Mouse (Mus musculus) embryonic facial prominence, embryonic 11.5 days (tissue): ENCODE results near the gene F11r. TPM values are rescaled to one million over a fixed set of nuclear protein-coding genes. Genes with fewer than 3 reads are reported as not detected.
"Not testable (repeated sequence)": the region's sequence is repeated elsewhere in the genome, so short reads cannot be mapped to it uniquely, and the experiment has no call there.

Source experiments
- ATAC-seq: fragments of 200-750 bp; cut with Nextera tagmentation; replicated peaks from 2 replicates; pipeline ENCODE4 v1.8.0; 2017; ENCODE audit warnings: low read depth; ENCODE audit not compliant: insufficient number of reproducible peaks, low FRiP score, low TSS enrichment
- DNase-seq: peaks from one replicate; pipeline ENCODE4 v3.0.0-alpha.2; 2015; ENCODE audit warnings: low spot score
- H3K27ac ChIP-seq: fragments of 300-500 bp; sonication (generic); replicated peaks from 2 replicates; pipeline ENCODE4 v1.5.1; 2014; ENCODE audit warnings: mild to moderate bottlenecking, low read depth, low read length, control low read depth
- H3K27me3 ChIP-seq: fragments of 300-500 bp; sonication (generic); 2 replicates; pipeline ENCODE4 v1.6.1; 2014; ENCODE audit warnings: mild to moderate bottlenecking, low read length, moderate library complexity, mixed read lengths; ENCODE audit not compliant: control insufficient read depth, insufficient read depth
- H3K36me3 ChIP-seq: fragments of 300-500 bp; sonication (generic); replicated peaks from 2 replicates; pipeline ENCODE4 v1.6.1; 2014; ENCODE audit warnings: low read depth, mild to moderate bottlenecking, low read length, moderate library complexity, mixed read lengths; ENCODE audit not compliant: control insufficient read depth, insufficient read depth
- H3K4me1 ChIP-seq: fragments of 300-500 bp; sonication (generic); 2 replicates; pipeline ENCODE4 v1.6.1; 2014; ENCODE audit warnings: low read length, mixed read lengths; ENCODE audit not compliant: control insufficient read depth, insufficient read depth
- H3K4me2 ChIP-seq: fragments of 300-500 bp; sonication (generic); 2 replicates; pipeline ENCODE4 v1.6.1; 2014; ENCODE audit warnings: low read depth, mild to moderate bottlenecking, control low read depth, low read length, moderate library complexity
- H3K4me3 ChIP-seq: fragments of 300-500 bp; sonication (generic); 2 replicates; pipeline ENCODE4 v1.5.1; 2014; ENCODE audit warnings: low read depth, low read length, control low read depth
- H3K9ac ChIP-seq: fragments of 300-500 bp; sonication (generic); replicated peaks from 2 replicates; pipeline ENCODE4 v1.6.1; 2014; ENCODE audit warnings: mild to moderate bottlenecking, control low read depth, low read length
- H3K9me3 ChIP-seq: fragments of 300-500 bp; sonication (generic); replicated peaks from 2 replicates; pipeline ENCODE4 v1.6.1; 2016; ENCODE audit warnings: mild to moderate bottlenecking, low read length, inconsistent platforms, mixed read lengths; ENCODE audit not compliant: control insufficient read depth
- WGBS: fragments of 180-500 bp; shearing (Covaris S2); extraction: QIAGEN DNeasy Blood & Tissue Kit; methylation state at CpG from one replicate; pipeline ENCODE4 v1.1.7; 2014; 5-methylcytosine and 5-hydroxymethylcytosine counted together
- polyA plus RNA-seq: library from polyadenylated mRNA; unstranded; fragments of >200 nt; fragmentation: Nextera tagmentation; extraction: Ambion mirVana; gene quantifications from 2 replicates; pipeline ENCODE4 v1.2.1, GENCODE M21; 2014

Gene F11r
- polyA plus RNA-seq, 1 experiment from 2014 or later = 21.1 TPM

DNA sequence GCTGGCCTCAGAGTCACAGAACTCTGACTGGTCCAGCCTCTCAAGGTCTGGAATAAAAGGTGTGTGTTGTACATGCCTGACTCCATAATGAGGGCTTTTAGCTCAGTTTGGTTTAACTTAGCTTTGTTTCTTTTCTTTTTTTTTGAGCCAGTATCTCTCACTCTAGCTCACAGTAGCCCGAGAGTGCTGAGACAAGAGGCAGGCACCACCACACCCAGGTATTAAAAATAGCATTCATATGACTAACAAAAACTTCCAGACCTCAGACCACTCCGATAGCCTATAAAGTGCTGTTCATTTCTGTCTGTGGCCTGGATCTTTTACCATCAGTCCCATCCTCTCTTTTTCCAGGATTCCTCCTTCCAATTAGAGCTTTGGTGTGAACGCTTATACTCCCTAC lies 32.3 kb downstream of the F11r start:
- no peaks in the 10 kb centered on the region for H3K9me3 ChIP-seq
- 83% methylated on average over 3 of the region's 3 CpGs for WGBS
- no peaks in the 10 kb centered on the region for H3K27me3 ChIP-seq
- H3K36me3 ChIP-seq = no peaks in the 10 kb centered on the region
- H3K4me3 ChIP-seq = no peak overlapping the region
- DNase-seq (no peak), ATAC-seq (no peak)
- H3K4me2 ChIP-seq = no peak overlapping the region
- H3K9ac ChIP-seq = no peak overlapping the region
- H3K4me1 ChIP-seq = no peaks in the 10 kb centered on the region
- H3K27ac ChIP-seq = no peak overlapping the region

DNA sequence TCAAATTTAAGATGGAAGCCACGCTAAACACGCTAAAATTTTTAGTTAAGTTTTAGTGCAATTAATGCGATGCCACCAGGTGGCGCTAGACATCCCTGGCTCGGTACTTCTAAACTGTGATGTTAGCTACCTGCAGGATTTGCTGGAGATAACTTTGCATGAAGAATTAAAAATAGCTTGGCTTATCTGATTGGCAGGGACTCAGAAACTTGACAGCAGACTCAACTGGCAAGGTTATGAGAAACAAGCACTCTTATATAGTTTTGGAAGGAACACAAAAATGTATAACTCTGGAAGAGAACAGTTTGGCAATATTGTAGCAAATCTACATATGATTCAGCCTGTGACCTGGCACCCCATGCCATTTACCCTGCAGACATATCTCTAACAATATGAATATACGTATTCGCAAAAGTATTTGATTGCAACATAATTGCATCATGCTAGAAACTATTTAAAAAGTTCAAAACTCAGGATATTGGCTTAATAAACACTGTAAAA lies 33.1 kb downstream of the F11r start:
- H3K9me3 ChIP-seq = no peaks in the 10 kb centered on the region
- 30% methylated on average over 7 of the region's 7 CpGs for WGBS
- no peaks in the 10 kb centered on the region for H3K27me3 ChIP-seq
- H3K27ac ChIP-seq = no peak overlapping the region
- DNase-seq (peak; percentile 81), ATAC-seq (no peak)
- no peak overlapping the region for H3K4me3 ChIP-seq
- H3K4me1 ChIP-seq = no peaks in the 10 kb centered on the region
- H3K36me3 ChIP-seq = no peaks in the 10 kb centered on the region
- H3K9ac ChIP-seq = no peak overlapping the region
- no peak overlapping the region for H3K4me2 ChIP-seq

DNA sequence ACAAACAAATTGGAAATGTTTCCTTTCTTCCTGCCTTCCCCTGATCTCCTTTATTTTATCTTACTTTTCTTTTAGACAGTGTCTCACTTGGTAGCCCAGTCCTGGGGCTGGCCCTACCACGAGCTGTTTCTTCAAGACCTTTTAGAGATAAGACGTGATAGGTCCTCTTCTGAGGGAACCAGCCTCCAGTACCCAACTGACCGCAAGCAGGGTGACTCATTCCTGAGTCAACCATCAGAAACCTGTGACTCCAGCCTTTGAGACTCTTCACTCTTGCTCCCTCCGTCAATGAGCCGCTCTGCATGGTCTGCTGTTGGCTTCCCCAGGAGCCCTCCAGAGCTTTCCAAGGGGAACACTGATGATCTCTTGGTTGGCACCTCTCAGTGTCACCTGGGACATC lies 33.6 kb downstream of the F11r start:
- H3K27me3 ChIP-seq = no peaks in the 10 kb centered on the region
- H3K9ac ChIP-seq = no peak overlapping the region
- no peak overlapping the region for H3K4me3 ChIP-seq
- no peaks in the 10 kb centered on the region for H3K9me3 ChIP-seq
- ATAC-seq (no peak), DNase-seq (no peak)
- no peak overlapping the region for H3K4me2 ChIP-seq
- no peak overlapping the region for H3K27ac ChIP-seq
- H3K36me3 ChIP-seq = no peaks in the 10 kb centered on the region
- no peaks in the 10 kb centered on the region for H3K4me1 ChIP-seq
- WGBS = 90% methylated on average over 5 of the region's 5 CpGs

DNA sequence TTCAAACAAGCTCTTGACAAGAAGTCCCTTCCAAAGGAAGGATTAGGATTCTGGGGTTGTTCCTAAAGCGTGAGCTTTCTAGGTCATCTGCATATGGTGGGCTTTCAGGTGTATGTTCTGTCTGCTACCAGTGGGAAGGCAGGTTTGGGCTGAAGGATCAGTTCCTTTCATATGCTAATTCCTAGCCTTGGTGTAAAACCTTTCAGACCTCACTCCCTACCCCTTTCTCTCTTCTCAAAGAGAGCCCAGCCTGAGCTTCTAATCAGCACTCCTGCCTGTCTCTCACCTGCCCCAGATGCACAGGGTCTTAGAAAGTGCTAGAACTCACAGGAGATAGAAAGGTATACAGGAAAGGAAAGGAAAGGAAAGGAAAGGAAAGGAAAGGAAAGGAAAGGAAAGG lies 34.1 kb downstream of the F11r start:
- no peak overlapping the region for H3K9ac ChIP-seq
- H3K27ac ChIP-seq = no peak overlapping the region
- H3K4me1 ChIP-seq = no peaks in the 10 kb centered on the region
- H3K9me3 ChIP-seq = no peaks in the 10 kb centered on the region
- no peaks in the 10 kb centered on the region for H3K27me3 ChIP-seq
- 41% methylated on average over 1 of the region's 1 CpGs for WGBS
- DNase-seq (no peak), ATAC-seq (no peak)
- H3K36me3 ChIP-seq = no peaks in the 10 kb centered on the region
- no peak overlapping the region for H3K4me2 ChIP-seq
- H3K4me3 ChIP-seq = no peak overlapping the region

DNA sequence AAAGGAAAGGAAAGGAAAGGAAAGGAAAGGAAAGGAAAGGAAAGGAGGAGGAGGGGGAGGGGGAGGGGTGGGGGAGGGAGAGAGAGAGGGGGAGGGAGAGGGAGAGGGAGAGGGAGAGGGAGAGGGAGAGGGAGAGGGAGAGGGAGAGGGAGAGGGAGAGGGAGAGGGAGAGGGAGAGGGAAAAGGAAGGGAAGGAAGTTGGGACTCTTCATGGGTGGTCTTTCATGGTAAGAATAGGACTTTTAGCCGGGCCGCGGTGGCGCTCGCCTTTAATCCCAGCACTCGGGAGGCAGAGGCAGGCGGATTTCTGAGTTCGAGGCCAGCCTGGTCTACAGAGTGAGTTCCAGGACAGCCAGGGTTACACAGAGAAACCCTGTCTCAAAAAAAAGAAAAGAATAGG lies 34.6 kb downstream of the F11r start:
- not testable (repeated sequence) for H3K9me3 ChIP-seq, DNase-seq, H3K4me2 ChIP-seq, H3K36me3 ChIP-seq, ATAC-seq, H3K27me3 ChIP-seq, H3K9ac ChIP-seq, H3K27ac ChIP-seq, H3K4me1 ChIP-seq, H3K4me3 ChIP-seq
- 90% methylated on average over 8 of the region's 8 CpGs for WGBS

DNA sequence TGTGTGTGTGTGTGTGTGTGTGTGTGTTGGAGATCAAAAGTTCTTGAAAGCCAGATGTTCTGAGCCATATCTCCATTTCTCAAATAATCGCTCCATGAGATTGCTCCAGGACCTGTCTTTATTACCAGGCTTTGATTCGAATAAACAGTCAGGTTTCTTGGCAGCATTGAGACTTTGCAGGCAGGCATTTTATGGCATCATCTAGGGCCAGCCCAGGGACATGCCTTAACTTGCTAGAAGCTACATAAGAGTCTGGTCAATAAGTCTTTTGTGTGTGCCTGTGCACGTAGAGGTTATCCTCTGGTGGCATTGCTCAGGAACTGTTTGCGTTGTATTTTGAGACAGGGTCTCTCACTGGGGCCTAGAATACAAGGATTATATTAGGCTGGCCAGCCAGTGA lies 36.2 kb downstream of the F11r start:
- DNase-seq = no peak

DNA sequence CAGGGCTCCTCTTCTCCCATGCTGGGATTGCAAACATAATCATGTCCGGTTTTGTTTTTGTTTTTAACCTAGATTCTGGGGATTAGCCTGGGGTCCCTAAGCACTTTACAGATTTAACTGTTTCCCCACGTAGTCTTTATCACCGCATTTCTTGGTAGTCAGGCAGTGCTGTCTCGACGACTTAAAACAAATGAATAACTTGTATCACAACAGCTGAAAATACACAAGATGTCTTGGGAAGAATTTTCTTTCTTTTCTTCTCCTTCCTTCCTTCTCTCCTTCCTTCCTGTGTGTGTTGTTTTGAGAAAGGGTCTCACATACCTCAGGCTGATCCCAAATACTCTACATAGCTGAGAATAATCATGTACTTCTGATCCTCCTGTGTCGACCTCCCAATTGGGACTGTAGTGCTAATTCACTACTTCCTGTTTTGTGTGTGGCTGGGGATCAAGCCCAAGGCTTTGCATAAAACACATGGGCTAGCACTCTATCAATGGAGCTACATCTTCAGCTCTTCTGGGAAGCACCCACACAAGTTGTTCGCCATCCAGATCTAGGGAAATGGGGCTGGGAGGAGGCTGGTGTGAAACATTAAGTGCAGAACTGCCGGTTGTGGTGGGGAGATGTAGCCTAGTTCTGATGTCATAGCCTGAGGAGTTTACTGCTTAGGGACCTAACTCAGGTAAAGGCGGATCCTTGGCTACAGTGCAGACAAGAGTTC lies 36.7 kb downstream of the F11r start:
- ATAC-seq (no peak), DNase-seq (no peak)
- Histone ChIP-seq H3K36me3 (no peaks in the 10 kb centered on the region), H3K4me2 (no peak overlapping the region), H3K4me1 (no peaks in the 10 kb centered on the region), H3K4me3 (no peak overlapping the region), H3K9ac (no peak overlapping the region), H3K9me3 (no peaks in the 10 kb centered on the region), H3K27me3 (no peaks in the 10 kb centered on the region), H3K27ac (no peak overlapping the region)
- WGBS = 67% methylated on average over 9 of the region's 9 CpGs

More for the DNA sequence above, 36.2 kb downstream of the F11r start:
- ATAC-seq = no peak
- Histone ChIP-seq H3K9me3 (no peaks in the 10 kb centered on the region), H3K4me1 (no peaks in the 10 kb centered on the region), H3K9ac (no peak overlapping the region), H3K4me3 (no peak overlapping the region), H3K27ac (no peak overlapping the region), H3K27me3 (no peaks in the 10 kb centered on the region), H3K4me2 (no peak overlapping the region), H3K36me3 (no peaks in the 10 kb centered on the region)
- WGBS = 75% methylated on average over 4 of the region's 4 CpGs

DNA sequence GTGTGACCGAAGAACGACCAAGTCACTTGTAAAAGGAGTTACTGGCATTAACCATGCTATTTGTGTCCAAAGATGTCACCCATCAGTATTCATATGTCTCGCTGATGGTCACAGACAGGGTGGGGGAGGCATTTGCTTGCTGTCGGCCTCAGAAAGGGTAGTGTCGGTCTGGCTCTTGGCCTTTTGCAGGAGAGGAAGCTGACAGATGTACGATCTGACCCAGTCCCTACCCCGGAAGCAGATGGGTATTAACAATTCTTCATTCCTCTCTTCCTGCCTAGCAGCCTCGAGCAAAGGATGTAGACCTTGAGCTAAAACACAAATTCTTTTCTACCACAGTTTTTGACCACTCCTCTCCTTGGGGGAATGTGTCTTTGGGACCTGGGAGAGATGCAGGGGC lies 39.8 kb downstream of the F11r start:
- H3K27me3 ChIP-seq = no peaks in the 10 kb centered on the region
- ATAC-seq = no peak
- no peak for DNase-seq
- H3K9ac ChIP-seq = no peak overlapping the region
- H3K9me3 ChIP-seq = peaks cover 3% of the 10 kb centered on the region; the same call in 1 of the 2 replicates
- H3K4me1 ChIP-seq = no peaks in the 10 kb centered on the region
- H3K27ac ChIP-seq = no peak overlapping the region
- H3K4me3 ChIP-seq = no peak overlapping the region
- no peaks in the 10 kb centered on the region for H3K36me3 ChIP-seq
- H3K4me2 ChIP-seq = no peak overlapping the region
- WGBS = 72% methylated on average over 8 of the region's 8 CpGs
